Mouse (Mus musculus) midbrain, embryonic 16.5 days (tissue): Measurements from ENCODE around the gene D930007J09Rik. TPM values are rescaled to one million over a fixed set of nuclear protein-coding genes. Genes with fewer than 3 reads are reported as not detected.

Source experiments
- ATAC-seq: fragments of 200-750 bp; cut with Nextera tagmentation; 2 replicates; pipeline ENCODE4 v1.8.0; 2017; ENCODE audit warnings: moderate TSS enrichment
- H3K27ac ChIP-seq: fragments of 300-500 bp; sonication (generic); 2 replicates; pipeline ENCODE4 v1.5.1; 2014; ENCODE audit warnings: mild to moderate bottlenecking, low read length, mixed read lengths
- H3K27me3 ChIP-seq: fragments of 300-500 bp; sonication (generic); 2 replicates; pipeline ENCODE4 v1.6.1; 2014; ENCODE audit warnings: low read depth, low read length, mixed read lengths; ENCODE audit not compliant: control insufficient read depth, insufficient read depth
- H3K36me3 ChIP-seq: fragments of 300-500 bp; sonication (generic); 2 replicates; pipeline ENCODE4 v1.6.1; 2014; ENCODE audit warnings: mild to moderate bottlenecking, low read length, moderate library complexity, mixed read lengths; ENCODE audit not compliant: control insufficient read depth, insufficient read depth
- H3K4me1 ChIP-seq: fragments of 300-500 bp; sonication (generic); 2 replicates; pipeline ENCODE4 v1.6.1; 2014; ENCODE audit warnings: mild to moderate bottlenecking, low read length, mixed read lengths; ENCODE audit not compliant: control insufficient read depth, insufficient read depth
- H3K4me2 ChIP-seq: fragments of 300-500 bp; sonication (generic); 2 replicates; pipeline ENCODE4 v1.6.1; 2014; ENCODE audit warnings: mild to moderate bottlenecking, low read length, mixed read lengths
- H3K4me3 ChIP-seq: fragments of 300-500 bp; sonication (generic); 2 replicates; pipeline ENCODE4 v1.5.1; 2014; ENCODE audit warnings: low read depth, mild to moderate bottlenecking, low read length, moderate library complexity, mixed read lengths
- H3K9ac ChIP-seq: fragments of 300-500 bp; sonication (generic); 2 replicates; pipeline ENCODE4 v1.6.1; 2014; ENCODE audit warnings: low read depth, low read length, mixed read lengths
- H3K9me3 ChIP-seq: fragments of 300-500 bp; sonication (generic); replicated peaks from 2 replicates; pipeline ENCODE4 v1.6.1; 2014; ENCODE audit warnings: mild to moderate bottlenecking, low read length, mixed read lengths; ENCODE audit not compliant: control insufficient read depth, poor library complexity, severe bottlenecking
- WGBS: fragments of 180-500 bp; shearing (Covaris S2); extraction: QIAGEN DNeasy Blood & Tissue Kit; methylation state at CpG from one replicate; pipeline ENCODE4 v1.1.7; 2014; 5-methylcytosine and 5-hydroxymethylcytosine counted together
- polyA plus RNA-seq: library from polyadenylated mRNA; unstranded; fragments of >200 nt; fragmentation: Nextera tagmentation; extraction: Ambion mirVana; gene quantifications from 2 replicates; pipeline ENCODE4 v1.2.1, GENCODE M21; 2015

D930007J09Rik gene
- polyA plus RNA-seq, 1 experiment from 2014 or later = not detected

DNA sequence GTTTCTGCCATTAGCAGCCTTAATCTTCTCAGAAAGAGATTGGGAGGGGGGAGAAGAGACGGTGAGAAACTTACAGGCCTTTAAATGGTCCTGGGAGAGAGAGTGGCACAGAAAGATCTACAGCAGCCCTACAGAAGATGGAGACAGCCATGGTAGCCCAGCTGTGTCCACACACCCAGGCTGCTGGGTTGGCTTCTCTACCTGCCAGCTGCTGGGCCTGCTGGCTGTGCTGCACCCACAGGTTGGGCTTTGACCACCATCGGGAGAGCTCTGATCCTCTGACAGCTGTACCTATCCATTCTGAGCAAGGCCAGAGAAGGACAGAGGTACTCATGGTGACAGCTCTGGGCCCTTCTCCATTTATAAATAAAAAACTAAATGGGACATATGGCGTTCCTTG is 23.8 kb downstream of the D930007J09Rik start:
- Histone ChIP-seq H3K27ac (no peak overlapping the region), H3K4me1 (no peaks in the 10 kb centered on the region), H3K36me3 (no peaks in the 10 kb centered on the region), H3K4me2 (no peak overlapping the region), H3K4me3 (no peak overlapping the region), H3K9ac (no peak overlapping the region), H3K9me3 (no peaks in the 10 kb centered on the region), H3K27me3 (no peaks in the 10 kb centered on the region)
- no peak for ATAC-seq
- 68% methylated on average over 3 of the region's 3 CpGs for WGBS

DNA sequence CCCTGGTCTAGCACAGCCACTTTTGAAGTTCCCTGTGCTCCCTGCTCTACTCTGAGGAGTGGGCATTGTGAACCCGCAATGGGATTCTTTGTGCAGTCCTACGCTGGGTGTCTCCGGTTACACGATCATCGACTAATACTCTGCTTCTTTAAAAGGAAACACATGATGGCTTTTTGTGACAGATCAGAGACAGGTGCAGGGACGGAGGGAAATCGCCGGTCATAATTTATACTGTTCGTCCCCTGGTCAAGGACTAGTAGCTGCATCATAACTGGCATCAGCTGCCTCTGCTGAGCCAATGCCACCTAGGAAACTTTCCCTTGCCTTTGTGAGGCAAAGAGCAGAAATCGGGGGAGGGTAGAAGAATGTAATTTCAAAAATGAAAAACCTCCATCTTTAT is 26.3 kb downstream of the D930007J09Rik start:
- Histone ChIP-seq H3K36me3 (no peaks in the 10 kb centered on the region), H3K9me3 (no peaks in the 10 kb centered on the region), H3K4me1 (no peaks in the 10 kb centered on the region), H3K4me2 (no peak overlapping the region), H3K4me3 (no peak overlapping the region), H3K27me3 (no peaks in the 10 kb centered on the region), H3K9ac (no peak overlapping the region), H3K27ac (no peak overlapping the region)
- WGBS = 92% methylated on average over 10 of the region's 10 CpGs
- no peak for ATAC-seq

DNA sequence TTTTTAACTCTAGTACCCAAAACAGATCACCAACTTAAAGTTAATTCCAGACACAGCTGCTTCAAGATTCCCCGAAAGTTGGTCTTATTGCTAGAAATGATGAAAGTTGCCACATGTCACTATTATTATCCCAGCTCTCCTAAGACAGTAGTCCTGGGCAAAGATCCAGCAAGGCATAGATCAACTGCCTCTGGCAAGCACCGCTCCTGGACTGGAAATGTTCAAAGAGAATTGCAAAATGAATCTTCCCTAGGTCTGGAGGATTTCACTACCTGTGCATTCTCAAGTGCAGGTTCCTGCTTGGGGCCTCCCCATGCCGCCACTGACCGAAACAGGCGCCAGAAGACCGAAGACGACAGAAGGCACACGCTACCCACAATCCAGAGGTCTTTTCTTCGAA is 26.8 kb downstream of the D930007J09Rik start:
- ATAC-seq = no peak
- H3K9me3 ChIP-seq = no peaks in the 10 kb centered on the region
- no peak overlapping the region for H3K27ac ChIP-seq
- no peaks in the 10 kb centered on the region for H3K36me3 ChIP-seq
- no peak overlapping the region for H3K4me2 ChIP-seq
- H3K27me3 ChIP-seq = no peaks in the 10 kb centered on the region
- H3K4me3 ChIP-seq = no peak overlapping the region
- no peak overlapping the region for H3K9ac ChIP-seq
- no peaks in the 10 kb centered on the region for H3K4me1 ChIP-seq
- WGBS = 95% methylated on average over 9 of the region's 9 CpGs

DNA sequence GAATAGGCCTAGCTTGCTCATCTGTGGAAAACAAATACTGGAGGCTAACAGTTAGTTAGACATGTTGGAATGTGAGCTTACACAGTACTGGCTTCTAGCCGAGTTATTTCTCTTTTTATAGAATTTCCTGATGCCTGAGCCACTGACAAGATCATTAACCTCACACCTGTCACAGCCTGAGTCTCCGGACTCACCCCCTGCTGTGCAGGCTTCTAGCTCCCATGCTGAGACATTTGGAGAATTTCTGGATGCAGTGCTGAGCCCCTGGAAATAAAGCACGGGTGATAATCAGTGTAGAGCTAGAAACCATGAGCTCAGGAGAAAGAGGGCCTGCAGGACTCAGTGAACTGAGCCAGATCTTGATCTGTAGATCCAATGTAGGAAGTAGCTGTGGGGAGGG is 32.7 kb downstream of the D930007J09Rik start:
- Histone ChIP-seq H3K27ac (no peak overlapping the region), H3K4me2 (no peak overlapping the region), H3K4me1 (no peaks in the 10 kb centered on the region), H3K27me3 (no peaks in the 10 kb centered on the region), H3K9me3 (no peaks in the 10 kb centered on the region), H3K9ac (no peak overlapping the region), H3K4me3 (no peak overlapping the region), H3K36me3 (no peaks in the 10 kb centered on the region)
- 10% methylated on average over 3 of the region's 3 CpGs for WGBS
- no peak for ATAC-seq

DNA sequence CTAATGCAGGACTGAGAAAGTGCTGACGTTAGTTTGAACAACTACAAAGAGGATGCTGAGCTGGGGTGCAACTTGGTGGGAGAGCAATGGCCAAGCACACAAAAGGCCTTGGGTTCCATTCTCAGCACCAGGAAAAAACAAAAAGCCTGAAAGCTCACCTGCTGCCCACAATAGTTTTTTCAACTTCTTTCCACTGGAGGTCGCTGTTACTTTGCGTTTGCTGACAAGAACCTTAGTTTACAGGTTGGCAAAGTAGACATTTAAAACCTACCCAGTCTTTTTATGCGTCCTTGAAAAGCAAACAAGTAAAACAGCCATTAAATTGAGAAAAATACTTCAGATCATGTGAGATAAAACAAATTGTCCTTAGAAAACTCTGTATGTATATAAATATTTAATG is 34.5 kb downstream of the D930007J09Rik start:
- no peak for ATAC-seq
- Histone ChIP-seq H3K4me1 (no peaks in the 10 kb centered on the region), H3K9me3 (no peaks in the 10 kb centered on the region), H3K4me3 (no peak overlapping the region), H3K4me2 (no peak overlapping the region), H3K9ac (no peak overlapping the region), H3K36me3 (no peaks in the 10 kb centered on the region), H3K27ac (no peak overlapping the region), H3K27me3 (no peaks in the 10 kb centered on the region)
- WGBS = 12% methylated on average over 4 of the region's 4 CpGs

DNA sequence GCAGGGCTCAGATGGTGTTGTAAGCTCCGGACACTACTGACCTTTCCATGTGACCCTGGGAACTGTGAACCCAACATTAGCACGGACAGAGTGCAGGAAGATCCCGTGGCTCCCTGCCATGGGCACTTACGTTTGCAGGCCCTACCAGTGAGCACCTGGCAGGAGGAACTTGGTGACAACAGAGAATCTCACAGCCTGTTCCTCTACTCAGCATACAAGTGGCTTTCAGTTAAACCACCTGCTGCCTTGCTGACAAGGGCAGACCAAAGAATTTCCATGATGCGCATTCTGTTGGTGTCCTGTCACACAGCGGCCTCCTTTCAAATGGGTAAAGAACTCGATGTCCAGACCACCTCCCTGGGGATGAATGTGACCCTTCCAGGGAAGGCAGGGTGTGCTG is 38.2 kb downstream of the D930007J09Rik start:
- no peaks in the 10 kb centered on the region; the same call in 1 of the 2 replicates for H3K4me1 ChIP-seq
- ATAC-seq = no peak
- whole genome bisulfite sequencing = 29% methylated on average over 7 of the region's 7 CpGs
- H3K27ac ChIP-seq = no peak overlapping the region
- no peak overlapping the region for H3K9ac ChIP-seq
- no peak overlapping the region for H3K4me2 ChIP-seq
- no peak overlapping the region for H3K4me3 ChIP-seq
- no peaks in the 10 kb centered on the region for H3K9me3 ChIP-seq
- no peaks in the 10 kb centered on the region for H3K27me3 ChIP-seq
- no peaks in the 10 kb centered on the region for H3K36me3 ChIP-seq

DNA sequence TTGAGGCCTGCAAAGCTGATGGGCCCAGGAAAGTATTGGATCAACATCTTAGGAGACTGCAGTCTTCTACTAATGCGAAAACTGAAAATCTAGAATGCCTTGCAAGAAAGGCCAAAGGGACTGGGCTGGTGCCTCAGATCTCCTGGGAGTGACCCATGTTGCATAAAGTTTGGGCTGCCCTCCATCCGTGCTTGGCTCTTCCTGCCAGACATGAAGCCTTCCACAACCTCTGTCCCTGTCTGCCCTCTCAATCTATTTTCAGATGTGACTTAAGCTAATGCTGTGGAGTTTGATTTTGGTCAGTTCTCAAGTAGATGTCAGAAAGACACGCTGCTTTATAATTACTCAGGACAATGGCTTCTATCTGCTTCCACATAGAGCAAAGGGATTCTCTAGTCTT is 39.5 kb downstream of the D930007J09Rik start:
- peaks cover 5% of the 10 kb centered on the region for H3K4me1 ChIP-seq
- no peaks in the 10 kb centered on the region for H3K27me3 ChIP-seq
- ATAC-seq = no peak
- H3K36me3 ChIP-seq = no peaks in the 10 kb centered on the region
- WGBS = 87% methylated on average over 3 of the region's 3 CpGs
- H3K4me3 ChIP-seq = no peak overlapping the region
- H3K9me3 ChIP-seq = no peaks in the 10 kb centered on the region
- H3K9ac ChIP-seq = no peak overlapping the region
- no peak overlapping the region for H3K27ac ChIP-seq
- H3K4me2 ChIP-seq = no peak overlapping the region

DNA sequence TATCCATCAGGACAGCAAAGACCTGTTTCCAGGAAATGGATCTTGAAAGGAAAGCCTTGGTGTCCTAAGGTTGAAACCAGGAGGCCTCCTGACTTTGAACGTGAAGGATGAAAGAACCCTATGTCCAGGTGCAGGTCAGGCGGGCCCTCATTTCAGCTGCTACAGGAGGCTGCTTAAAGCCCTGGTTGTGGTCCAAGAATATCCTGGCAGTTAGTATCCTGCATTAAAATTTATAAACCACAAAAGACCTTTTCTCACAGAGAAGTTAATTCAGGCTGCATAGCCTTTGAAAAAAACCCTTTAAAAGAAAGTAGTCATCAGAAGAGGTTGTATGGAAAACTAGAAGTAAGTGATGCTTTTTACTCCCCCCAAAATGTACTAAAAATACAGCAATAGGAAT is 41.9 kb downstream of the D930007J09Rik start:
- Histone ChIP-seq H3K4me2 (no peak overlapping the region), H3K4me1 (peaks cover 5% of the 10 kb centered on the region), H3K4me3 (no peak overlapping the region), H3K36me3 (no peaks in the 10 kb centered on the region), H3K9ac (no peak overlapping the region), H3K27ac (no peak overlapping the region), H3K27me3 (no peaks in the 10 kb centered on the region), H3K9me3 (no peaks in the 10 kb centered on the region)
- no peak for ATAC-seq
- 85% methylated on average over 2 of the region's 2 CpGs for WGBS

DNA sequence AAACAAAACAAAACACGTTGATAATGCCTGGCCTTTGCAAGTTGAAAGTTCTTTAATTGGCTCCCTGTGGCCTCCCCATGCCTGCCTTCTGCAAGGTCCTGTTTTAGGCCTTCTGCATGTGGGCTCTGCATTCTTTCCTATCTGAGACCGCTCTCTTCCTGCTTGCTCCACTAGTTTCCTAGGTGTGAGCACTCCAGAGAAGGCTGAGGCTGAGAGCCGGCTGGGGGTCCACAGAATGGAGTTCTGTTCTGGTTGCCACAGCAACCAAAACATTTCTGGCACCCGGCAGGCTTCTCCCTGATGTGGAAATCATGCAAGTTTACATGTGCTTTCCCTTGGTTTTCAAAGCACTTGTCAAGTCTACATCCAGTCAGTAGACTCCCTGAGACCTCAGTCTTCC is 43.6 kb downstream of the D930007J09Rik start:
- Histone ChIP-seq H3K36me3 (no peaks in the 10 kb centered on the region), H3K27ac (no peak overlapping the region), H3K4me1 (peaks cover 5% of the 10 kb centered on the region), H3K27me3 (no peaks in the 10 kb centered on the region), H3K4me3 (no peak overlapping the region), H3K4me2 (no peak overlapping the region), H3K9me3 (no peaks in the 10 kb centered on the region), H3K9ac (no peak overlapping the region)
- 8% methylated on average over 4 of the region's 4 CpGs for WGBS
- peak; percentile 92 for ATAC-seq
